Mouse (Mus musculus) natural killer cell, adult 2 months (primary cell): ENCODE data around the gene Gpr108.

Experiments used
- DNase-seq, 2 experiments: peaks; one replicate each; pipeline ENCODE4 v3.0.0; 2022; ENCODE audit warnings: low spot score in 2 of 2

Gpr108 gene

GRCm38 (mm10) chr17:57245311-57245929, 2.8 kb downstream of the Gpr108 start:
- DNase-seq = no peak

GRCm38 (mm10) chr17:57243650-57244370, 4.4 kb downstream of the Gpr108 start:
- no peak for DNase-seq

- no peak for DNase-seq
Observed at GRCm38 (mm10) chr17:57237181-57237580, 11.1 kb downstream of the Gpr108 start.

DNA sequence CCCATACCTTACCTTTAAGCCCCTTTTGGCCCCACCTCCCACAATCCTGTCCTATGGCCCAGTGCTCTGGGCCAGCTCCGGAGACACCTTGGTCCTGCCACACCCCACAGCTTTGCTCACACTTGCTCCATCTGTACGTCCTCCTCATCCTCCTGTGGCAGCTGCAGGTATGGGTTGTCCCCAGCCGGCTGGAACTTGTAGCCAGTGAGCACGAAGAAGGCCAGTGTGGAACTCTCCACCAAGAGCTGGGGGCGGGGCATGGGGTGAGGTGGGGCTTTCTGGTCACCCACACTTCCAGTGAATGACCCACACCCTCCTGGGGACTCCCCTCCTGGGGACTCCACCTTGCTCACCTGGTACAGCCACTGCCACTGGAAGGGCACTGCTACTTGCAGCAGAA, 12.4 kb downstream of the Gpr108 start:
- no peak for DNase-seq

DNA sequence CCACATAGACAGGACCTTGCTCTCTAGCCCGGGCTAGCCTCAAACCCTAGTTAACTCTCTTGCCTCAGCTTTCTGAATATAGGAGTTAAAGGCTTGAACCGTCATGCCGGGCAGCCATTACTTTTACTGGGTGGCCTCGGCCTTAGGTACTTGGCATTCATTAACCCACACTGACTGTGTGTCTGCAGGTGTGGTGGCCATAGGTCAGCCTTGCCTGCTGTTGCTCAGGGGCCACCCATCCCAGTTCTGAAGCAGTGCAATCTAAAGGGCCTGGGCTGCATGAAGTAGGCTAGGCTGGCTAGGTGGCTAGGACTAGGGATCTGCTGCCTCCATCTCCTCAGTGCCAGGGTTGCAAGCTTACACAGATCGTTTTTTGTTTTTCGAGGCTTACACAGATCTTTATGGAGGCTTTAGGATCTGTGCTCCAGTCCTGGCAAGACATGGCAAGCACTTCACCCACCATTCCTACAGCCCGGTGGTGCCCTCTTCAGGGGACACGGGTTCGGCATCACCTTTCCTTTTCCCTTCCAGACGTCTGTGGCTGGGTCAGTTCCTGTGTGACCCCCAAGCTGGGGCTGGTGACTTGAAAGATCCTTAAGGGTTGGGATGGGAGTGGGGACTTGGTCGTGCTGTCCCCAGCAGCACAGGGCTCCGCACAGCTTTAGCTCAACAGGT, 13.9 kb downstream of the Gpr108 start:
- no peak for DNase-seq

- DNase-seq = no peak
Observed at GRCm38 (mm10) chr17:57233038-57233437, 15.2 kb downstream of the Gpr108 start.

GRCm38 (mm10) chr17:57232200-57232599, 16.0 kb downstream of the Gpr108 start:
- DNase-seq = no peak

- no peak for DNase-seq
Observed at GRCm38 (mm10) chr17:57231321-57231771, 16.9 kb downstream of the Gpr108 start.

DNA sequence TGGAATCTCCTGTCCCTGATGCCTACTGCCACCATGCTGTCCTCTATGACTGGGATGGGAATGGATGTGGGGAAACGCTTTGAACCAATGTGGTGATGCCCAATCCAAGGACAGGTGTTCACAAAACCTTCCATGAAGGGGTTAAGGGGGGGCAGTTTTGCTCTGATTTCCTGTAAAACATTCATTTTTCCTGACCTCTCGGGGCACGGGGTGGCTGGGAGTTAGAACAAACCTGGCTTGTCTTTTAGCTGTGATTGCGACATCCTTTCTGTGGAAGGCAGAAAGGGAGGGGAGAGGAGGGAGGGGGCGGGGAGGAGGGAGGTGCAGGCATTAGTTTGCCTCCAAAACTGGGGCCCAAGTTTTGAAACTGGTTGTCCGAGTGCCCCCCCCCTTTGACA, 17.5 kb downstream of the Gpr108 start:
- DNase-seq = no peak

DNA sequence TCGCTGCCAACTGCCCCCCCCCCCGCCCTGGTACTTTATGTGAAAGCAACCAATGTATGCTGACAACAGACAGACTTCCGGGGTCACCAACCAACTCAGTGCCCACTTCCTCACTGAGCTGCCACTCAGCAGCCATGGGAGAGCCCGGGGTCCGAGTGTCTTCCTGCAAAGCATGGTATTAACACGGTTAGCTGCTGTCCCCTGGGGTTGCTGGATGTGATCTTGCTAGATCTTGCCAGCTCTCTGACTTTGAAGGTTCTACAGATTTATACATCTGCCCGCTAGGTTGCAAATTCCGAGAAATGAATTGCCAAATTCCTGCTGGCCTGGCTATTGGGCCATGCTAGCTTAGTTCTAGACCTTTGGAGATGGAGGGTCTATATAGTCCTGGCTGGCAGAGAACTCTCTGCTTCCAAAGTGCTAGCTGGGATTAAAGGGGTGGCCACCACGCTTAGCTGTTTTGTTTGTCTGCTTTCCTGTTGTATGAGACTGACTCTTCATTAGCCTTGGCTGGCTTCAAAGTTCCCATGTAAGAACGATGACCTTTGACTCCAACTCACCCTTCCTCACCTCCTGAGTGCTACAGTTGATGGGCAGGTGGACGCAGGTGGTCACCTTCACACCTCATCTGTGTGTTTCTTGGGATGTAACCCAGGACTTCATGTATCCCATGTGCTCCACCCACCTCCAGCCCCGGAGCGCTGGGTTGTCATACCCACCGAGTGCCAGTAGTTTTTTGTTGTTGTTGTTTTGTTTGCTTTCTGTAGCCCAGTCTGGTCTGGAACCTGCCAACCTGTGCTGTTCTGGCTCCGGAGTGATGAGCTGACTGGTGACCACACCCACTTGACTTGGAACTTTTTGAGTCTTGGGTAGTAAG, 18.2 kb downstream of the Gpr108 start:
- no peak for DNase-seq

DNA sequence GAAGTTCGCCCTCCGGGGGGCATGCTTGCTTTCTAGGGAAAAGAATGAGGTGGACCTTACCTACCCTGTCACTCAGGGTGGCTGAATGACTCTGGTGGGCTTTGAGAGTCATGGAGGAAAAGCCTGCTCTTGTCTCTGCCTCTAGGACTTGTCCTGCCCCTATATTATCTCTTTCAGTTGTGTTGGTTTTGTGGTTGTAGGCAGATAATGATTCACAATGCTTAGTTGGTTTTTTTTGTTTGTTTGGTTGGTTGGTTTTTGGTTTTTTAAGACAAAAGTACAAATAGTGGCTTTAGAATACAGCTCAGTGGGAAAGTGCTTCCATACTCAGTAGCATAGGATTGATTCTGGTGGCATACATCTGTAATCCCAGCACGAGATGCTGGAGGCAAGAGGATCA, 19.4 kb downstream of the Gpr108 start:
- no peak for DNase-seq

GRCm38 (mm10) chr17:57228014-57228413, 20.2 kb downstream of the Gpr108 start, which contains the start of gene C3:
Gene C3 (minus strand): TSS chr17:57228136.
- no peak for DNase-seq

DNA sequence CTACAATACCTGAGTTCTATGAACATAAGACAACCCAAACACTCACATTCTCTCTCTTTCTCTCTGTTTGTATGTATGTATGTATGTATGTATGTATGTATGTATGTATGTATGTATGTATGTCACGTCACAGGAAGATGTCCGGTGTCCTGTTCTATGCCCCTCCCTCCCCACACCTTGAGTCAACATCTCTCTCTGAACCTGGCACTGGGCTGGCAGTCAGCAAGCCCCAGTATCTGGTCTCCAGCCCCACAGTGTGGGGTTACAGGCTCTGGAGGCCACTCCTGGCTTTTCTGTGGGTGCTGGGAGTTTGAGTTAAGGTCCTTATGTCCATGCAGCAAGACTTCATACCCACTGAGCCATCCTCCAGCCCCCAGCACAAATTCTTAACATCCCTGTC, 20.8 kb downstream of the Gpr108 start:
- DNase-seq = no peak

DNA sequence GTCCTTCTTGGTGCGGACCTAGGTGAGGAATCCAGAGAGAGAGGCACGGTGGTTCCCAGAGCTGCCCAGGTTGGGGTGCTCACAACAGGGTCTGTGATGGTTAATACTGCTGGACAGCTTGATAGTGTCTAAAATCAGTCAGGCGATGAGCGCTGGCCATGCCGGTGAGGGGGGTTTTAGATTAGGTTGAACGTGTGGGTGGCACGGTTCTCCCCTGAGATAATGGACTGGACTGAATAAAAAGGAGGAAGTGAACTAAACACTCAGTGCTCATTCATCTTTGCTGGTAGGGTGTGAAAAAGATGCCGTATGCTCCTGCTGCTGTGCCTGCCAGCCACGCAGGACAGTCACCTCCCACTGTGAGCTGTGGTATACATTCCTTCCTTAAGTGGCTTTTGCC, 24.9 kb downstream of the Gpr108 start:
- DNase-seq = no peak

- no peak for DNase-seq
Observed at GRCm38 (mm10) chr17:57221911-57222310, 26.3 kb downstream of the Gpr108 start.

DNA sequence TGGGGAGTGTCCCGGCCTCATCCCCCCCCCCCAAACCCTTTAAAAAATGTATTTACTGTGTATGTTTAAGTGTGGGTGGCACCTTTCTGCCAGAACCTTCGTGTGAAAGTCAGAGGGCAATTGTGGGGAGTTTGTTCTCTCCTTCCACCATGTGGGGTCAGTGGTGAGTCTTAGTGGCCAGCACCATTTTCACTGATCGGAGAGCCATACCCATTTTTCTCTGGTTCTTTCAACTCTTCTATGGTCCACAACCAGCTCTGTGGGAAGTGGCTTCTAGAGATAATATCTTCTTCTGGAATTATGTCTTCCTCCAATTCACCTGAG, 28.4 kb downstream of the Gpr108 start:
- DNase-seq = peak; percentile 48 to 55

- peak; percentile 69 to 80 for DNase-seq
Observed at GRCm38 (mm10) chr17:57219167-57219883, 28.9 kb downstream of the Gpr108 start.

GRCm38 (mm10) chr17:57218335-57218900, 29.8 kb downstream of the Gpr108 start:
- no peak for DNase-seq

DNA sequence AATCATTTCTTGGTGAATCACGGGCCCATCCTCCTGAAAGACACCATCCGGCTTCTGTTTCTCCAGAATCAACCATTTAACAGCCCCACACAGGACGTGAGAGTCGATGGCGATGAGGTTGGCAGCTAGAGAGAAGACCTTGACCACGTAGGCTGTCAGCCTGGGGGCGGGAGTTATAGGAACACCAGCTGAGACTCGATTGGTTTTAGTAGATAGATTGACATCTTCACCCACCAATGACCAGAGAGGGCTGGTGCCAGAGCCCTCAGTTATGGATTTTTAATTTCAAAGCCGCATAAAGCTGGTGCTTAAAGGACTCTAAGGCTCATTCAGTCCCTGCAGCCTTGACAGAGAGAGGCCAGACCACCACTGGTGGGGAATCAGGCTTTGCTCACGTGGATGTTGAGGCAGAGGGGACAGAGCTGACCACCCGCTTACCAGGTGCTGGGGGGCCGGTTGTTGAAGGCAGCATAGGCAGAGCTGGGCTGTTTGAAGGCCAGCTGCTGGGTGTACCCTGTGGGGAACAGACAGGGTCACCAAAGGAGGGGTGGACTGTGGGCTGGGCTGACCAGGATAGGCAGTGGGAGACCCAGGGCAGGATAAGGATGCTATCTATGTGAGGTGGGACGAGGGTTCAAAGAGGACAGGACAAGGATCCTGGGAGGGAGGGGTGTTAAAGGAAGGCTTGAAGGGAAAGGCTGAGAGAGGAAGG, 33.4 kb downstream of the Gpr108 start:
- no peak for DNase-seq

DNA sequence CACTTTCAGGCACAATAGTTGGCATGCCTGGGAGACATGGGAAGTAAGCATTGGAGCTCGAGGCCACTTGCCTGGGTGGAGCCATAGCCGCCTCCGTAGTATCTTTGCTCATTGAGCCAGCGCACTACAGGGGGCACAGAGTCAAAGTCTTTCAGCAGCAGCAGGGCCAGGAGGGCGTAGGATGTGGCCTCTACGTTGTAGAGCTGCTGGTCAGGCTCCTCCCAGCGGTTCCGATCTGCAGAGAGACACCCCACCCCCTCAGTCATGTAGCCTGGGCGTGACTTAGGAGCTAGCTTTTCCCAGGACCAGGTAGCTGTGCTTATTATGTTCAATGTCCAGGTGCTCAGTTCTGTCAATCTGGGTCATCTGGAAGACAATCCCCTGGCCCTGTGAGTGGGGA, 36.7 kb downstream of the Gpr108 start:
- no peak for DNase-seq
